Mouse (Mus musculus) c-Kit-positive CD71-positive TER-119-positive erythroid progenitor cells, embryonic 14.5 days (primary cell): ENCODE data around the gene Olfr186.
"Not testable (repeated sequence)": the region's sequence is repeated elsewhere in the genome, so short reads cannot be mapped to it uniquely, and the experiment has no call there.

Source experiments
- DNase-seq: peaks from one replicate; pipeline ENCODE4 v3.0.0-alpha.2; 2013; ENCODE audit warnings: low spot score

Olfr186 gene

DNA sequence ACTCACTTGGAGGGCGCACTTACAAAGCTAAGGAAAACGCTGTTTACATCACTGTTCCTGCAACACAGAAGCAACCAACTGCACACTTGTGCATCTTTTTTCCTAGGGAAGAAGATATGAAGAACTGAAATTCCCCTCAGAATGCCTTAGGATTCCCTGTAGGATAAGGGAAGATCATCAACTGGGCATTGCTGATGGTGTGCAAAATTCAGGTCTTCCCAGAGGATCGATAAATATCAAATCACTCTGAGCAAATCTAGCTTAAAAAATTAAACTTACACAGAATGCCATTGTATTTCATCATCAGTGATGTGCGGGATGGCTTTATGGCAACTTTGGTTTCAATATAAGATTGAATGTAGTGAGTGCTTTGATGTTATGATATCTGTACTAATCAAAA lies at the start of gene Olfr186:
Olfr186 (minus strand) TSS at position 101 of the 400 bp plus-strand sequence.
- no peak for DNase-seq

DNA sequence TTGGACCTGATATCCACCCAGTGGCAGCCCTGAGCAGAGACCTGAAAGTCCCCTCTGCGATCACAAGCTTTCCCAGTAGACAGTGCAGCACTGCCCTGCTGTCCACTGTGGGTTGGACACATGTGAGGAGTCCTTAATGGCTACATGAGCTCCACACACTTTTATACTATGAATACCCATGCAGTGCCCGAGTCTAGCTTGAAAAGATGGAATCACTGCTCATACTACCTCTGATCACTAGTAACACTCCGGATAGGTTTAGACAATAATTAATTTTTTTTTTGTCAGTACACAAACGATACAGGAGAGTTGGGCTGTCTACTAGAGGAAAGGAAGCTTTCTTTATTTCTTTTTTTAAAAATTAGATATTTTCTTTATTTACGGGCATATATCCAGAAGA lies 47.8 kb upstream of the Olfr186 start, which contains the start of gene Olfr190:
Olfr190 (minus strand) TSS at position 101 of the 400 bp plus-strand sequence.
- no peak for DNase-seq

DNA sequence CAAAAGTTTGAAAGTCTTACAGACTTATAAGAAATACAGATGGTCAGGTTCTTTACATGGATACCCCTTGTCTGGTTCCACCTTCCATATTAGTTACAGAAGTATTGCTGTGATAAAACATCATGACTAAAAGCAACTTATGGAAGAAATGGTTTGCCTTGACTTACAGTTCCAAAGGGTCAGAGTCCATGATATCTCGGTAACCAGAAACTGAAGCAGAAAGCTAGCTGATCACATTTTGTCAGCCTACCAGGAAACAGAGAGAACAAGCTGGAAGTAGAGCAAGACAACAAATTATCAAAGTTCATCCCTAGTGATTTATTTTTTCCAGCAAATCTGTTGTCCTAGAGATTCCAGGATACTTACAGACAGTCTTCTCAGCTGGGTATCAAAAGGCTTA lies 43.4 kb upstream of the Olfr186 start:
- DNase-seq = no peak

DNA sequence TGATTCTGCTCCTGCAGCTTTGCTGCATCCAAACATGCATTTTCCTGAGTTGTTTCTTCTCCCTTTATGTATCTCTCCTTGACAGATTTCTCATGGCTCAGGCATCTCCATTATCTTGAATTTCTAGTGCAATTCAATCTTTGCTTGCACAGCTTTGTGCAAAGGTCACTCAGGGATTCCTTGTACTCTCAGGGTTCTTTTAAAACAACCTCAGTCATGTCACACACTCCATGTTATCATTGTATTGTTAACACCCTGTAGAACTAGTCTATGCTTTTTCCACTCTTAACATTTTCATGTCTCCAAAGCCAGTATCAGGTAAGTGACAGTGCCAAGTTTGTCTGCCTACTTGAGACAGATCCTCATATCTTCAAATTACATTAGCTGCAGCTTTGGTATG lies 41.7 kb upstream of the Olfr186 start:
- DNase-seq = no peak

DNA sequence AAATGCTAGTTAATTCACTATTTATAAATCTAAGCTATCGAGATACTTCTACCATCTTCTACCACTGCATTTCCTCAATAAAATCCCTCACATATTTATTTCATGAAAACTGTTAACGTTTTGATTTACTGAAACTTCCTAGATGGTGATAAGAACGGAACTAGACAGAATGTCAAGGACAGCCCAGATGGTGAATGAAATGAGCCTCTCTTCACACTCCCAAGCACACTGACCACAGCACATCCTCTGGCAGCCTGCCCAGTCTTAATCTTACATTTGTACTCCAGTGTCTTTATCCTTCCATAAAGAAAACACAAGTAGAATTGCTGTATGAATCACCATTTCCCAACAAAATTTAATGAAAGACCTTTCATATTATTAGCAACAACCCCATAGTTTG lies 32.3 kb upstream of the Olfr186 start:
- not testable (repeated sequence) for DNase-seq

DNA sequence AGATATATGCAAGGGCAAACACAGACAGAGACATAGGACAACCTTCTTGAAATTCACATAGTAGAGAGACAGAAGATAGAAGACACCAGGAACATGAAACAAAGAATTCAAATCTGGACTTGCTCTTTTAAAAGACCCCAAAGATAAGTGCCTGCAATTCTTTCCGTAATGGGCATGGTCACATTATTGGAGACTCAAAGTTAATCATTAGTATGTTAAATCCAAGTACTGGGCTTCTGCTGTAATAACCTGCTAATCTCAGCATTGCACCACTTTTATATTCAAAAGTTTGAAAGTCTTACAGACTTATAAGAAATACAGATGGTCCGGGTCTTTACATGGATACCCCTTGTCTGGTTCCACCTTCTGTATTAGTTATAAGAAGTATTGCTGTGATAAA lies 19.2 kb upstream of the Olfr186 start:
- DNase-seq = not testable (repeated sequence)

DNA sequence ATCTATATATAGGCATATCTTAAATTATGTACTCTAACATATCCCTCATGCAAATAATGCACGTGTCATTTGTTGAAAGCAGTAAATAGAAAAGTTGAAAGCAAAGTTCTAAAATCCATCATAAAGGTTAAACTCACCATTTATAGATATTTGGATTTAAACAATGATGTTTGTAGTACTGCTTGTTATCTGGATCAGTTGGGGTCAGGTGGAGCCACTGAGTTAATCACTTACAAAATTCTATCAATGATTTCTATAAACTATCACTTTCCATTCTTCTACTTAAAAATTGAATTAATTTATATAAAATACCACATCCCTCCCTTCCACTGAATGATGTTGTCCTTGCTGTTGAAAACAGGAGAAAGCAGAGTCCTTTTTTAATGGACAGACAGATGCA lies 18.8 kb upstream of the Olfr186 start:
- DNase-seq = no peak

DNA sequence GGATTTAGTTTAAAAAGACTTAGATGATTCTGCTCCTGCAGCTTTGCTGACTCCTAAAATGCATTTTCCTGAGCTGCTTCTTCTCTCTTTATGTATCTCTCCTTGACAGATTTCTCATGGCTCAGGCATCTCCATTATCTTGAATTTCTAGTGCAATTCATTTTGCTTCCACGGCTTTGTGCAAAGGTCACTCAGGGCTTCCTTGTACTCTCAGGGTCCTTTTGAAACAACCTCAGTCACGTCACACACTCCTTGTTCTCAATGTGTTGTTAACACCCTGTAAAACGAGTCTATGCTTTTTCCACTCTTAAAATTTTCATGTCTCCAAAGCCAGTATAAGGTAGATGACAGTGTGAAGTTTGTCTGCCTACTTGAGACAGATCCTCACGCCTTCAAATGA lies 17.5 kb upstream of the Olfr186 start:
- no peak for DNase-seq

DNA sequence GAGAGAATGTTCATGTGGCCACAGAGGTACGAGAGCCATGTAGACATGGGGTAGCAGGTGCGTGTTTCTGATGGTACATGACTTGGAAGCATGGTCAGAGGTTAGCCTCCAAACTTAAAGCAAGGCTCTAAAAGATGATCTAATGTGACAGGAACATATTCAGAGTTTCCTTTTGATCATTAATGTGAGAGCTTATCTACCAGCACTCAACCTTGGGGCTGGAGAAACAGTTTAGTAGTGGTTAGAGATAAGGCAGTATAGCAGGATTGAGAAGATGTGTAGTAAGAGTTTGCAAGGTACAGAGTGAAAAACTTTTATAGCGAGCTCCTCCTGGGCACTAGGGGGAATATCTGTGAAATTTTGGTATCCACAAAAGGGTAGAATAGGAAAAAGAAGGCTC lies 15.7 kb upstream of the Olfr186 start:
- no peak for DNase-seq

DNA sequence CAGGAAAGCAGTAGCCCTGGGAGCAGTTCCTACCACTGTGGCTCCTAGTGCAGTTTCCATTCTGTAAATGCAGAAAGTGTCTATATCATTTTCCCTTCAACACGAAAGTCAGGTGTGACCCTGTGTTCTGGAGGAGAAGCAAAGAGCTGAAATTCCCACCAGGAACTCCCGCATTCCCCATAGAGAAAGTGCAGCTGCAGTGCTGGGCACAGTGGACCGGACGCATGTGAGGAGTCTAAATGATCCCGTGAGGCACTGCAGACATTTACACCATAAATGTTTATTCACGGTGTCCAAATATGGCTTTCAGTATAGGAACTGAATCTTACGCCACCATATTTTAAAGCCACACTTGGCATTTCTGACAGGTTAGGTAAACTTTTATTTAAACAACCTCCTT lies 9.6 kb upstream of the Olfr186 start, which contains the start of gene Olfr187:
Olfr187 (minus strand) TSS at position 58 of the 400 bp plus-strand sequence.
- no peak for DNase-seq

DNA sequence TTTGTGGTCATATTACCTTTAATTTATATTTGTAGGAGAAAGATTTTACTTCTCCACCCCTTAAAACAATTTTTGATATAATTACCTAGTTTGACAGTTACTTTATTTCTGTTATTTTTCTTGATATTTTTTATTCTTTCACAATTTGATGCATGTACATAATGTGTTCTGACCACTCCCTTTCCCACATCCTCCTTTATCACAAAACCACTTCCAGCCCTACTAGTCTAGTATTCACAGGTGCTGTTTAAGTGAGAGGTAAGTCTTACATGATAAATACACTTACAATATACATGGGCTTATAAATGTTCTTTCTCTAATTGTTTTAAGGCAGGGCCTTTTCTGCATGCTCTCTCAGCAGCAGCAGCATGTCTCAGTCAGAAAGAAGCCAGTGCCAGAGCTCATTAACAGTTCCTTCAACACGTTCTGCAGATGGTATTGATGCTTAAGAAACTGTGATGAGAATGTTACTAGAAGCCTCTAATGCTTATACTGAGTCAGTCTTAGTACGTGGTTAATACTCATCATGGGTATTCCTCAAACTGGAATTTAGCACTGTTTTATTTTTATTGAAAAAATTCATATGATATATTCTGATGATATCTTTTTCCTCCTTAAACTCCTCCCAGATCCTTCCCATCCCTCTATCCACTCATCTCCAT lies 16.6 kb downstream of the Olfr186 start:
- no peak for DNase-seq

DNA sequence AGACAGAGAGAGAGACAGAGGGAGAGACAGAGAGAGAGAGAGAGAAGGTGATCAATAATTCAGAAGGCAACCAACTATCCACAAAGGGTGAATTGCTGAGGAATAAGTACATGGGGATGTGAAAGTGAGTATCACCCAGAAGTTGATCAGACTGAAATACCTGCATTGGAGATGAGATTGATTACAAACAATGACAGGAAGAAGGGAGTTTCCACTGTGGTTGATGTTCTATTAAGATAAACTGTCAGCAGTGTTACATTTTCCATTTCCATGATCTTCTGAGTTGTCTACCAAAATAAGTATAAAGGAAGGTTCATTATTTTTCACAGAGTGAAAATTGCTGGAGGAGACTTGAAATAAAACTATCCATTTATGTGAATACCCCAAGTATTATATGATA lies 22.9 kb downstream of the Olfr186 start:
- DNase-seq = no peak

DNA sequence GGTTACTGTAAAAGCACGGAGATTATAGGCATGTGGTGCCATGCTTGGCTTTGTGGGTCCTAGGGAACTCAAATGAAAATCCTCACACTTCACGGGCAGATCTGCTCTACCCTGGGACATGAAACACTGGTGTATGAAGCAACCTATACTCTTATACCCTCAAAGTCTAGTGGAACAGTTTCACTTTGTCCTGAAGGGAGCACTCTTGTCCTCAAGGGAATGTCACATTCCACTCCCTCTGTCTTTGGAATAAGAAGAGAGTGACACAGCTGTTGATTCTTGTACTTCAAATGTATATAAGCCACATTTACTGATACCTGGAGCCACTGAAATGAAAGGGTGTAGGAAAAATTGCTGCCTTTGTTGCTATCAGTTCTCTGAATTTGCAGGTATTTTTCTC lies 35.0 kb downstream of the Olfr186 start, which contains the start of gene Olfr183:
Olfr183 (plus strand) TSS at position 301 of the 400 bp plus-strand sequence.
- DNase-seq = no peak
